Mouse (Mus musculus) T-cell, adult 66 days (primary cell): Measurements from ENCODE around the gene Taf4. TPM values are rescaled to one million over a fixed set of nuclear protein-coding genes. Genes with fewer than 3 reads are reported as not detected.

Experiments used
- total RNA-seq, 2 experiments: library from RNA; stranded (reverse); gene quantifications; 3 replicates in 1 of 2; 4 replicates in 1 of 2; pipeline ENCODE4 v1.2.4; 2023

Taf4 gene
- total RNA-seq: 10 to 100 TPM; 41.3 to 45.6 TPM

DNA sequence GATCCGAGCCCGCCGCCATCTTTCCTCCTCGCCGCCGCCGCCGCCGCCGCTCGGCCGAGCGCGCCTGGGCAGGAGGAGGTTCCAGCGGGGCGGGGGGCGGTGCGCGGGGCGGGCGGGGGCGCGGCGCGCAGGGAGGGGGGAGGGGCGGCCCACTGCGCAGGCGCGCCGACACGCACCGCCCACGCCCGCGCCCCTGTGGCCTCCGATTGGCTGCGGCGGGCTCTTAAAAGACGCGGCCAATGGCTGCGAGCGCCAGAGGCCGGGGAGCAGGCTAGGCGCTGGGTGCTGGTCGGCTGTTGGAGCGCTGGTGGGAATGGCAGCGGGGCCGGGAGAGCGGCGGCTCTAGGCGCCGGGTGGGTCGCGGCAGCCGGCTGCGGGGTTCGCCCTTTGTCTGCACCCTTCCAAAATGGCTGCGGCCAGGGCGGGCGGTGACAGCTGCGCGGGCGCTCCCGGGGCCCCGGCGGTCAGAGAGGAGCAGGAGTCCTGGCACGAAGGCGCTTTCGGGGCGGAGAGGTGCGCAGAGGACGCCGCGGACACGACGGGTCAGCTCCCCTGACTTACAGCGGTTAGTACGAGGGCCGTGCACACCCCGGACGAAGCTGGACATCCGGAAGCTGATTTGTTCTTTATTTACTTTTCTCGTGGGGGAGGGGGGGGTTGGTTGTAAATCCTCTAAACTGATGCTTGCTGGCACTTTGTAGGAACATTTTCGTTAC, at the start of gene Taf4:
Gene Taf4, minus strand, starts transcription at position 19 of the 716 bp plus-strand sequence.

DNA sequence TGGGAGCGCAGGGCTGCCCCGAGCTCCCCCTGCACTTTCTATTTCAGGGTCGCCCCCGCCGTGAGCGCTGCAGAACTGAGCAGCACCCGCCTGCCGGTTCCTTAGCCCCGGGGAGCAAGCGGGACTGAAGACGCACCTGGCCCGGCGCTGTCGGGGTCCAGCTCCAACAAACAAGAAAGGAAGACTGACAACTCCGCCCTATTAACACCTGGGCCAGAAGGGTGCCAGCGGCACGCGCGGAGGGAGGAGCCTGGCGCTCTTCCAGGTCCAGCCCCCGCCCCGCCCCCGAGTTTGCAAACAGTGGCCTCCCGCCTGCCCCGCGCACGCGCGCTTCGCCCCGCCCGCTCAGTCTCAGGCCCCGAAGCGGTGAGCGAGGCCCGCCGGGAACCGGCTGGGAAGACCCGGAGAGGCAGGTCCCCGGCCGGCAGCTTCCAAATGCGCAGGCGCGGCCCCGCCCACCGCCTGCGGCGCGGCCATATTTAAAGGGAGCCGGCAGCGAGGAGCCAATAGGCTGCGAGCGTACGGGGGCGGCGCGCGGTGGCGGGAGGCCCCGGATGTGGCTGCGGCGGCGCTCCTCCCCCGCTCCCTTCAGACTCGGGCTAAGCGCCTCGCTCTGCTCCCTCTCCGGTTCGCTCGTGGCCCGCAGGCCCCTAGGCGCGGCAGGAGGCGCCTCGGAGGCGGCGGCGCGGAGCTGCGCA, 48.1 kb upstream of the Taf4 start, which contains the start of gene Lsm14b:
Gene Lsm14b, plus strand, starts transcription at position 587 of the 698 bp plus-strand sequence.

Other genes starting within 250 kb of the Taf4 start
- gene Lsm14b, start 48.3 kb upstream of the Taf4 start, total RNA-seq: 10 to 100 TPM; 47.2 to 49.4 TPM
- 100 to 1,000 TPM; 165 to 168 TPM for gene Psma7, start 65.8 kb upstream of the Taf4 start, total RNA-seq
- 1 to 10 TPM; 7.1 to 7.6 TPM for gene Ss18l1, start 65.9 kb upstream of the Taf4 start, total RNA-seq
- gene Mtg2, start 93.9 kb upstream of the Taf4 start, total RNA-seq: 10 to 100 TPM; 22.1 to 28.7 TPM
- gene Hrh3, start 127.8 kb upstream of the Taf4 start, total RNA-seq: not detected
- gene Osbpl2, start 142.7 kb upstream of the Taf4 start, total RNA-seq: 10 to 100 TPM; 27.1 to 30.8 TPM
- gene Adrm1, start 194.8 kb upstream of the Taf4 start, total RNA-seq: 100 to 1,000 TPM; 123 to 127 TPM
- gene Lama5, start 249.2 kb upstream of the Taf4 start, total RNA-seq: under 1 TPM; 0.09 to 0.12 TPM